Mouse (Mus musculus): Measurements from ENCODE around the gene Nat14. TPM values are rescaled to one million over a fixed set of nuclear protein-coding genes. Genes with fewer than 3 reads are reported as not detected.

Gene Nat14
- polyA plus RNA-seq, 1 experiment, result 3.2 TPM

- WGBS, result 64% methylated on average over 18 of the region's 18 CpGs
- Histone ChIP-seq H3K27me3 (ENCODE audit: control insufficient read depth, insufficient read depth, low read length) (no peaks in the 10 kb centered on the region; the same call in 1 of the 2 replicates), H3K36me3 (ENCODE audit: control insufficient read depth, insufficient read depth, low read length) (no peaks in the 10 kb centered on the region), H3K27ac (ENCODE audit: insufficient read depth, low read length) (no peak overlapping the region), H3K4me1 (ENCODE audit: control insufficient read depth, insufficient read depth, insufficient read length) (no peaks in the 10 kb centered on the region), H3K4me3 (ENCODE audit: extremely low read depth, insufficient read depth, insufficient read length) (no peak overlapping the region)
- DNase-seq (ENCODE audit: low read depth in 1 of 2, low spot score in 2 of 2), result no peak
- TF ChIP-seq POLR2A (IDR thresholded peaks at IDR 0.05; ENCODE audit: low read depth, low read length) (no peak), CTCF (IDR thresholded peaks at IDR 0.05; ENCODE audit: extremely low read depth, insufficient read depth, insufficient read length, insufficient replicate concordance) (no peak)
Measured at GRCm38 (mm10) chr7:4898851-4899648, 22.8 kb upstream of the Nat14 start.

GRCm38 (mm10) chr7:4899649-4900522, 21.9 kb upstream of the Nat14 start:
- H3K4me1 ChIP-seq (ENCODE audit: control insufficient read depth, insufficient read depth, insufficient read length), result no peaks in the 10 kb centered on the region
- WGBS, result 11% methylated on average over 19 of the region's 19 CpGs
- H3K36me3 ChIP-seq (ENCODE audit: control insufficient read depth, insufficient read depth, low read length), result no peaks in the 10 kb centered on the region
- TF ChIP-seq CTCF (IDR thresholded peaks at IDR 0.05; ENCODE audit: extremely low read depth, insufficient read depth, insufficient read length, insufficient replicate concordance) (no peak), POLR2A (IDR thresholded peaks at IDR 0.05; ENCODE audit: low read depth, low read length) (no peak)
- peak overlapping the region; percentile 20; the same call in 1 of the 2 replicates for H3K4me3 ChIP-seq (ENCODE audit: extremely low read depth, insufficient read depth, insufficient read length)
- H3K27me3 ChIP-seq (ENCODE audit: control insufficient read depth, insufficient read depth, low read length), result no peaks in the 10 kb centered on the region; the same call in 1 of the 2 replicates
- DNase-seq (ENCODE audit: low read depth in 1 of 2, low spot score in 2 of 2), result no peak
- H3K27ac ChIP-seq (ENCODE audit: insufficient read depth, low read length), result no peak overlapping the region

GRCm38 (mm10) chr7:4900523-4900851, 21.3 kb upstream of the Nat14 start:
- H3K36me3 ChIP-seq (ENCODE audit: control insufficient read depth, insufficient read depth, low read length), result no peaks in the 10 kb centered on the region
- no peak for DNase-seq (ENCODE audit: low read depth in 1 of 2, low spot score in 2 of 2)
- 28% methylated on average over 11 of the region's 11 CpGs for WGBS
- no peak overlapping the region for H3K27ac ChIP-seq (ENCODE audit: insufficient read depth, low read length)
- H3K27me3 ChIP-seq (ENCODE audit: control insufficient read depth, insufficient read depth, low read length), result no peaks in the 10 kb centered on the region; the same call in 1 of the 2 replicates
- peak overlapping the region; percentile 10; the same call in 1 of the 2 replicates for H3K4me3 ChIP-seq (ENCODE audit: extremely low read depth, insufficient read depth, insufficient read length)
- H3K4me1 ChIP-seq (ENCODE audit: control insufficient read depth, insufficient read depth, insufficient read length), result no peaks in the 10 kb centered on the region
- no peak for TF ChIP-seq CTCF (IDR thresholded peaks at IDR 0.05; ENCODE audit: extremely low read depth, insufficient read depth, insufficient read length, insufficient replicate concordance)
- TF ChIP-seq POLR2A (IDR thresholded peaks at IDR 0.05; ENCODE audit: low read depth, low read length), result no peak

GRCm38 (mm10) chr7:4901171-4901570, 20.7 kb upstream of the Nat14 start:
- H3K27me3 ChIP-seq (ENCODE audit: control insufficient read depth, insufficient read depth, low read length), result no peaks in the 10 kb centered on the region; the same call in 1 of the 2 replicates
- no peaks in the 10 kb centered on the region for H3K4me1 ChIP-seq (ENCODE audit: control insufficient read depth, insufficient read depth, insufficient read length)
- DNase-seq (ENCODE audit: low read depth in 1 of 2, low spot score in 2 of 2), result no peak
- 76% methylated on average over 8 of the region's 8 CpGs for WGBS
- no peaks in the 10 kb centered on the region for H3K36me3 ChIP-seq (ENCODE audit: control insufficient read depth, insufficient read depth, low read length)
- TF ChIP-seq CTCF (IDR thresholded peaks at IDR 0.05; ENCODE audit: extremely low read depth, insufficient read depth, insufficient read length, insufficient replicate concordance) (no peak), POLR2A (IDR thresholded peaks at IDR 0.05; ENCODE audit: low read depth, low read length) (no peak)
- no peak overlapping the region for H3K27ac ChIP-seq (ENCODE audit: insufficient read depth, low read length)
- H3K4me3 ChIP-seq (ENCODE audit: extremely low read depth, insufficient read depth, insufficient read length), result no peak overlapping the region

- WGBS, result 88% methylated on average over 9 of the region's 9 CpGs
- Histone ChIP-seq H3K4me3 (ENCODE audit: extremely low read depth, insufficient read depth, insufficient read length) (no peak overlapping the region), H3K27me3 (ENCODE audit: control insufficient read depth, insufficient read depth, low read length) (no peaks in the 10 kb centered on the region; the same call in 1 of the 2 replicates), H3K27ac (ENCODE audit: insufficient read depth, low read length) (no peak overlapping the region), H3K4me1 (ENCODE audit: control insufficient read depth, insufficient read depth, insufficient read length) (no peaks in the 10 kb centered on the region), H3K36me3 (ENCODE audit: control insufficient read depth, insufficient read depth, low read length) (no peaks in the 10 kb centered on the region)
- no peak for DNase-seq (ENCODE audit: low read depth in 1 of 2, low spot score in 2 of 2)
- TF ChIP-seq CTCF (IDR thresholded peaks at IDR 0.05; ENCODE audit: extremely low read depth, insufficient read depth, insufficient read length, insufficient replicate concordance), result no peak
Measured at GRCm38 (mm10) chr7:4902404-4902803, 19.4 kb upstream of the Nat14 start.

- H3K4me1 ChIP-seq (ENCODE audit: control insufficient read depth, insufficient read depth, insufficient read length), result no peaks in the 10 kb centered on the region
- H3K36me3 ChIP-seq (ENCODE audit: control insufficient read depth, insufficient read depth, low read length), result no peaks in the 10 kb centered on the region
- WGBS, result 80% methylated on average over 10 of the region's 10 CpGs
- H3K27me3 ChIP-seq (ENCODE audit: control insufficient read depth, insufficient read depth, low read length), result no peaks in the 10 kb centered on the region
- no peak for DNase-seq (ENCODE audit: low read depth in 1 of 2, low spot score in 2 of 2)
- H3K27ac ChIP-seq (ENCODE audit: insufficient read depth, low read length), result no peak within 1 kb of the TSS
- TF ChIP-seq POLR2A (IDR thresholded peaks at IDR 0.05; ENCODE audit: low read depth, low read length) (no peak), CTCF (IDR thresholded peaks at IDR 0.05; ENCODE audit: extremely low read depth, insufficient read depth, insufficient read length, insufficient replicate concordance) (no peak)
- H3K4me3 ChIP-seq (ENCODE audit: extremely low read depth, insufficient read depth, insufficient read length), result no peak within 1 kb of the TSS
Measured at GRCm38 (mm10) chr7:4906466-4906950, 15.3 kb upstream of the Nat14 start, which contains the start of gene Gm36210. Gm36210 (minus strand) TSS chr7:4906516.

All from spleen, adult 2 months (tissue).